ENCODE assay signal across 14 mouse cellular contexts in the genomic region with DNA sequence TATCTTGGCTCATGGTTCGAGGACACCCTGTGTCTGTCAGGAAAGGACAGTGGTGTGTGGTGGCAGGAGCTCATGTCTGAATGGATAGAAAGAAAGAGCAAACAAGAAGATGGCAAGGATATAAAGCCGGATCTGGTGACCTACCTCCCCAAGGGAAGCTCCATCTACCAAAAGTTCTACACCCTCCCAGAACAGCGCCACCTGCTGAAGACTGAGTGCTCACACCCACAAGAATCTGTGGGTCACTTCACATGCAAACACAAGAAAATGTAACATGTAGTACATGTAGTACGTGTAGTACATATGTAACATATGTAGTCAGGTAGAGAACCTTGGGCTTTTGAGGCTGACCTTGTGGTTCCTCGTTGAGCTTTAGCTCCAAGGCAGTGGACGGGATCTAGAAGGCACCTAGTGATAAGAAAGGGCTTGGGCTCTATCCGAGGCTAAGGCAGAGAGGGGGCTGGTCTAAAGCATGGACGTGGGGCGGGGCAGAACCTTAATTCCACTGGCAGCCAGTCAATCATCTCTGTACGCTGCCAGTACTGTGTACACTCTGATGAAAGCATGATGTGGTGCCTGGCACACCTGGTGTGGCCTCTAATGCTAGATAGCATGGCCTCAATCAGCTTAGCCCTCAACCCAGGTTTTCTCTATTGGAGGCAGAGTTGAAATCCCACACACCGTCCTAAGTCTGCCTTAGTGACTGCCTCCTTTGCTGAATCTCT.
DNase-seq lines count a peak whose midpoint lies in the region; ATAC-seq and TF ChIP-seq lines count a peak whose summit lies in the region.
"Had no signal": no experiment of that assay in that cellular context is flagged by ENCODE, and none has a peak within 500 bp of the region (broad histone marks: within the 10 kb centered on the region; RNA-seq: fewer than 3 reads in every experiment).

No protein-coding gene starts in this region.

- intact Hi-C loops in gastrocnemius, adult 2 months (cut with DNase I) = no loop called here

- no peak for DNase-seq in gastrocnemius, adult 2 months
- no peak for DNase-seq in gastrocnemius, adult 18-20 months (ENCODE audit: low spot score)
- DNase-seq in lung, postnatal 0 days (ENCODE audit: low spot score) = peak; percentile 9
- DNase-seq in lung, postnatal 10 days = no peak
- peak; percentile 16 for DNase-seq in ES-CJ7 (ENCODE audit: low read depth, low spot score)
- DNase-seq in kidney, postnatal 10 days = no peak
- no peak for DNase-seq in layer of hippocampus, adult 9-11 months
- DNase-seq: cerebellum, adult 8-10 months; kidney, adult 11 months had no signal

- 71% methylated on average over 11 of the region's 11 CpGs for WGBS in lung, postnatal 0 days
- 71% methylated on average over 11 of the region's 11 CpGs for WGBS in intestine, postnatal 0 days

- H3K36me3 ChIP-seq in lung, postnatal 0 days (ENCODE audit: insufficient read depth, low read length) = no peaks in the 10 kb centered on the region
- H3K36me3 ChIP-seq in intestine, postnatal 0 days (ENCODE audit: control insufficient read depth, insufficient read depth) = no peaks in the 10 kb centered on the region
- H3K36me3 ChIP-seq: embryonic facial prominence, embryonic 15.5 days; heart, embryonic 15.5 days; hindbrain, embryonic 10.5 days had no signal

- H3K4me3 ChIP-seq in gastrocnemius, adult 2 months = no peak overlapping the region
- H3K4me3 ChIP-seq in lung, postnatal 0 days (ENCODE audit: low read depth, low read length) = no peak overlapping the region
- no peak overlapping the region for H3K4me3 ChIP-seq in intestine, postnatal 0 days (ENCODE audit: low read depth, low read length)
- H3K4me3 ChIP-seq: embryonic facial prominence, embryonic 15.5 days; heart, embryonic 15.5 days; hindbrain, embryonic 10.5 days; myocyte had no signal

- no peaks in the 10 kb centered on the region for H3K9me3 ChIP-seq in lung, postnatal 0 days (ENCODE audit: low read length)
- H3K9me3 ChIP-seq in intestine, postnatal 0 days (ENCODE audit: control insufficient read depth) = no peaks in the 10 kb centered on the region
- H3K9me3 ChIP-seq: embryonic facial prominence, embryonic 15.5 days; heart, embryonic 15.5 days; hindbrain, embryonic 10.5 days had no signal

- no peaks in the 10 kb centered on the region for H3K27me3 ChIP-seq in lung, postnatal 0 days (replicated peaks; ENCODE audit: insufficient read depth, low read length)
- H3K27me3 ChIP-seq in intestine, postnatal 0 days (replicated peaks; ENCODE audit: control insufficient read depth, insufficient read depth, low read length) = no peaks in the 10 kb centered on the region
- H3K27me3 ChIP-seq: heart, embryonic 15.5 days had no signal

- no peak for TF ChIP-seq EP300 in lung, postnatal 0 days (IDR thresholded peaks at IDR 0.05)

- no peak overlapping the region for H3K27ac ChIP-seq in gastrocnemius, adult 2 months
- no peak overlapping the region for H3K27ac ChIP-seq in lung, postnatal 0 days (ENCODE audit: low read length)
- H3K27ac ChIP-seq in intestine, postnatal 0 days (ENCODE audit: low read depth, low read length) = no peak overlapping the region
- H3K27ac ChIP-seq: embryonic facial prominence, embryonic 15.5 days; heart, embryonic 15.5 days had no signal

- H3K9ac ChIP-seq in lung, postnatal 0 days (replicated peaks; ENCODE audit: low read depth) = no peak overlapping the region
- H3K9ac ChIP-seq in intestine, postnatal 0 days (ENCODE audit: low read depth, low read length) = 0 out of 2 replicates have a peak overlapping the region, but pooled peaks have one; percentile 7
- H3K9ac ChIP-seq: embryonic facial prominence, embryonic 15.5 days; heart, embryonic 15.5 days had no signal

- no peak for ATAC-seq in lung, postnatal 0 days
- no peak for ATAC-seq in intestine, postnatal 0 days

- H3K4me2 ChIP-seq in lung, postnatal 0 days (replicated peaks; ENCODE audit: low read depth, low read length) = no peak overlapping the region
- H3K4me2 ChIP-seq in intestine, postnatal 0 days (replicated peaks; ENCODE audit: low read depth) = no peak overlapping the region
- H3K4me2 ChIP-seq: embryonic facial prominence, embryonic 15.5 days; heart, embryonic 15.5 days had no signal

- peak; percentile 36 for TF ChIP-seq CTCF in gastrocnemius, adult 2 months (IDR thresholded peaks at IDR 0.05)
- peak; percentile 51 for TF ChIP-seq CTCF in lung, postnatal 0 days (IDR thresholded peaks at IDR 0.05)
- TF ChIP-seq CTCF in intestine, postnatal 0 days (IDR thresholded peaks at IDR 0.05; ENCODE audit: low read depth) = peak; percentile 42

- H3K4me1 ChIP-seq in lung, postnatal 0 days (ENCODE audit: insufficient read depth, low read depth, low read length) = no peaks in the 10 kb centered on the region
- H3K4me1 ChIP-seq in intestine, postnatal 0 days (replicated peaks; ENCODE audit: control insufficient read depth, insufficient read depth, low read length) = no peaks in the 10 kb centered on the region

Comparison
In these comparisons a context has a peak if more than half of its experiments do, and no peak if none do; other contexts are left out.
1. DNase-seq: peak in lung, postnatal 0 days (single experiment) and ES-CJ7 (single experiment); none in gastrocnemius, adult 2 months (single experiment), gastrocnemius, adult 18-20 months (single experiment), lung, postnatal 10 days (single experiment), kidney, postnatal 10 days (single experiment) and layer of hippocampus, adult 9-11 months (single experiment).
2. Peak in every context shown above with its lines, with median percentiles within 50 percentile points of each other: CTCF ChIP-seq.